Mouse (Mus musculus) midbrain, postnatal 0 days (tissue): Measurements from ENCODE around the gene Paqr4. TPM values are rescaled to one million over a fixed set of nuclear protein-coding genes. Genes with fewer than 3 reads are reported as not detected.

Experiments
- ATAC-seq: fragments of 200-750 bp; cut with Nextera tagmentation; 2 replicates; pipeline ENCODE4 v1.8.0; 2017; ENCODE audit warnings: moderate number of reproducible peaks, mild to moderate bottlenecking, moderate TSS enrichment, moderate library complexity; ENCODE audit not compliant: low FRiP score
- DNase-seq: peaks from one replicate; pipeline ENCODE4 v3.0.0-alpha.2; 2015; ENCODE audit warnings: low spot score
- H3K27ac ChIP-seq: fragments of 300-500 bp; sonication (generic); 2 replicates; pipeline ENCODE4 v1.5.1; 2014; ENCODE audit warnings: low read depth, mild to moderate bottlenecking, low read length, mixed read lengths
- H3K27me3 ChIP-seq: fragments of 300-500 bp; sonication (generic); 2 replicates; pipeline ENCODE4 v1.6.1; 2014; ENCODE audit warnings: low read length, control low read depth, mixed read lengths; ENCODE audit not compliant: insufficient read depth
- H3K36me3 ChIP-seq: fragments of 300-500 bp; sonication (generic); 2 replicates; pipeline ENCODE4 v1.6.1; 2014; ENCODE audit warnings: low read length, control low read depth, mixed read lengths; ENCODE audit not compliant: insufficient read depth
- H3K4me1 ChIP-seq: fragments of 300-500 bp; sonication (generic); 2 replicates; pipeline ENCODE4 v1.6.1; 2014; ENCODE audit warnings: mild to moderate bottlenecking, control low read depth, antibody characterized with exemption, low read length, mixed read lengths; ENCODE audit not compliant: insufficient read depth
- H3K4me2 ChIP-seq: fragments of 300-500 bp; sonication (generic); 2 replicates; pipeline ENCODE4 v1.6.1; 2014; ENCODE audit warnings: low read depth, mild to moderate bottlenecking, low read length, mixed read lengths; ENCODE audit not compliant: poor library complexity, severe bottlenecking
- H3K4me3 ChIP-seq: fragments of 300-500 bp; sonication (generic); 2 replicates; pipeline ENCODE4 v1.5.1; 2014; ENCODE audit warnings: low read depth, mild to moderate bottlenecking, low read length, moderate library complexity
- H3K9ac ChIP-seq: fragments of 300-500 bp; sonication (generic); replicated peaks from 2 replicates; pipeline ENCODE4 v1.6.1; 2014; ENCODE audit warnings: mild to moderate bottlenecking, low read length, moderate library complexity, mixed read lengths; ENCODE audit not compliant: poor library complexity, severe bottlenecking
- H3K9me3 ChIP-seq: fragments of 300-500 bp; sonication (generic); 2 replicates; pipeline ENCODE4 v1.6.1; 2016; ENCODE audit warnings: low read length, control low read depth
- CTCF ChIP-seq: IDR thresholded peaks from 2 replicates; pipeline ENCODE4 v1.5.1; 2016; ENCODE audit warnings: antibody characterized with exemption, mild to moderate bottlenecking
- WGBS: fragments of 180-500 bp; shearing (Covaris S2); extraction: QIAGEN DNeasy Blood & Tissue Kit; methylation state at CpG from one replicate; pipeline ENCODE4 v1.1.7; 2014; 5-methylcytosine and 5-hydroxymethylcytosine counted together
- polyA plus RNA-seq: library from polyadenylated mRNA; unstranded; fragments of >200 nt; fragmentation: Nextera tagmentation; extraction: Ambion mirVana; gene quantifications from 2 replicates; pipeline ENCODE4 v1.2.1, GENCODE M21; 2015
- total RNA-seq: library from RNA; depleted of rRNA; stranded (reverse); fragments of >200 nt; gene quantifications from 2 replicates; pipeline ENCODE4 v1.2.3, GENCODE M21; 2014

Gene Paqr4
- total and polyA plus RNA-seq, 2 experiments from 2014 or later = 66.0 to 103 TPM

- H3K36me3 ChIP-seq = no peaks in the 10 kb centered on the region
- no peaks in the 10 kb centered on the region for H3K9me3 ChIP-seq
- peak within 1 kb of the TSS; percentile 98 for H3K9ac ChIP-seq
- peak within 1 kb of the TSS; percentile 93 for H3K27ac ChIP-seq
- TF ChIP-seq CTCF = peak; percentile 9; the same call in 1 of the 2 replicates
- WGBS = 3% methylated on average over 58 of the region's 58 CpGs
- H3K4me1 ChIP-seq = peaks cover 5% of the 10 kb centered on the region
- DNase-seq (peak; percentile 100), ATAC-seq (peak; percentile 98)
- H3K27me3 ChIP-seq = no peaks in the 10 kb centered on the region
- peak within 1 kb of the TSS; percentile 65 for H3K4me2 ChIP-seq
- H3K4me3 ChIP-seq = peak within 1 kb of the TSS; percentile 65
Measured at GRCm38 (mm10) chr17:23771284-23772218, 30.9 kb upstream of the Paqr4 start, which contains the start of gene Flywch1. TSS of gene Flywch1 (minus strand) at chr17:23771602.

DNA sequence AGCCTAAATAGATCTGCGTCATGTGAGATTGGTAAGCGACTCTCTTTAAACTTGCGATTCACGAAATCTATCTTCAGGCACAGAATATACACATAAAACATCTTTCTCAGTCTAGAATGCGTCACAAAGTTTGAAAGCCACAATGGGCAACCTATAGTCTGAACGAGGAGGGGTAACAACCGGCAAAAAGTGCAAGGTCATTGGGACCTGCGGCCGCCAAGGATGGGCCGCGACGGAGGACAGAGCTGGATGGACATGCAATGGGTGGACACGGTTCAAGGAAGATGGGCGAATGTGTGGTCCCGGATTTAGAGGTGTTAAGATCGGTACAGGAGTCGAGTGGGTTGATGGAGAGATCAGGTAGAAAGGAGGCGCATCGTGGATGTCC lies 30.2 kb upstream of the Paqr4 start:
- Histone ChIP-seq H3K9me3 (no peaks in the 10 kb centered on the region), H3K36me3 (no peaks in the 10 kb centered on the region), H3K27me3 (no peaks in the 10 kb centered on the region), H3K27ac (peak overlapping the region; percentile 93), H3K9ac (peak overlapping the region; percentile 98), H3K4me1 (peaks cover 5% of the 10 kb centered on the region), H3K4me2 (peak overlapping the region; percentile 65), H3K4me3 (peak overlapping the region; percentile 65)
- TF ChIP-seq CTCF = no peak
- DNase-seq (no peak), ATAC-seq (no peak; the same call in 1 of the 2 replicates)
- WGBS = under 1% methylated on average over 19 of the region's 19 CpGs

DNA sequence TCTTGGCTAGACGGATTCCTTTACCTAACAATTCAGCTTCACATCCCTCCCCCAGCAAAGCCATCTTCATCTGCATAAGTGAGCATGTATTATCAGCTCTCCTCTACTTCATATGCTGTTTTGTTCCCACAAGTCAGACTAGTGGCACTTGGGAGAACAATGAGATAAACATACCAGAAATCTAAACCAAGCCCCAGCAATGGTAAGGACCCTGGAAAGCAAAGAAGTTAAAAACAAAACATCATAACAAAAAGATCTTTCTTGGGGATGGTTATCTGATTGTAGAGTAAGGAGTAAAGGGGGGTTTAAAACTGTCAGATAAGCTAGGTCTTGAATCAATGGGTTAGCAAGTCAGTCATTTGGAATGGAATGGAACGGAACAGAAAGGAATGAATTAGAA lies 29.8 kb upstream of the Paqr4 start:
- no peak for TF ChIP-seq CTCF
- Histone ChIP-seq H3K9ac (peak overlapping the region; percentile 98), H3K9me3 (no peaks in the 10 kb centered on the region), H3K4me1 (peaks cover 5% of the 10 kb centered on the region), H3K36me3 (no peaks in the 10 kb centered on the region), H3K27ac (peak overlapping the region; percentile 93), H3K4me2 (peak overlapping the region; percentile 65), H3K27me3 (no peaks in the 10 kb centered on the region), H3K4me3 (peak overlapping the region; percentile 65)
- DNase-seq (no peak), ATAC-seq (no peak)
- 0% methylated on average over 2 of the region's 2 CpGs for WGBS

- WGBS = 82% methylated on average over 11 of the region's 11 CpGs
- no peak overlapping the region for H3K9ac ChIP-seq
- ATAC-seq = no peak
- H3K27me3 ChIP-seq = no peaks in the 10 kb centered on the region
- no peak for TF ChIP-seq CTCF
- H3K4me2 ChIP-seq = no peak overlapping the region
- DNase-seq = no peak
- H3K4me3 ChIP-seq = no peak overlapping the region
- H3K27ac ChIP-seq = no peak overlapping the region
- H3K4me1 ChIP-seq = no peaks in the 10 kb centered on the region
- H3K9me3 ChIP-seq = no peaks in the 10 kb centered on the region
- H3K36me3 ChIP-seq = peaks cover 43% of the 10 kb centered on the region
Measured at GRCm38 (mm10) chr17:23762976-23763375, 22.3 kb upstream of the Paqr4 start.

GRCm38 (mm10) chr17:23761155-23761554 lies 20.5 kb upstream of the Paqr4 start:
- H3K4me1 ChIP-seq = no peaks in the 10 kb centered on the region
- ATAC-seq = no peak
- WGBS = 93% methylated on average over 3 of the region's 3 CpGs
- no peak overlapping the region for H3K4me2 ChIP-seq
- no peak overlapping the region for H3K27ac ChIP-seq
- no peak for TF ChIP-seq CTCF
- H3K9me3 ChIP-seq = no peaks in the 10 kb centered on the region
- no peak for DNase-seq
- no peak overlapping the region for H3K4me3 ChIP-seq
- H3K27me3 ChIP-seq = no peaks in the 10 kb centered on the region
- H3K9ac ChIP-seq = no peak overlapping the region
- H3K36me3 ChIP-seq = peaks cover 61% of the 10 kb centered on the region

- DNase-seq (no peak), ATAC-seq (no peak)
- no peak for TF ChIP-seq CTCF
- H3K4me1 ChIP-seq = no peaks in the 10 kb centered on the region
- H3K9ac ChIP-seq = no peak overlapping the region
- no peaks in the 10 kb centered on the region for H3K27me3 ChIP-seq
- no peak overlapping the region for H3K4me3 ChIP-seq
- H3K36me3 ChIP-seq = peaks cover 68% of the 10 kb centered on the region
- no peak overlapping the region for H3K27ac ChIP-seq
- 96% methylated on average over 9 of the region's 9 CpGs for WGBS
- no peak overlapping the region for H3K4me2 ChIP-seq
- H3K9me3 ChIP-seq = no peaks in the 10 kb centered on the region
Measured at GRCm38 (mm10) chr17:23760231-23760630, 19.6 kb upstream of the Paqr4 start.
